ENCODE assay signal across 1 mouse cellular context in the genomic region with DNA sequence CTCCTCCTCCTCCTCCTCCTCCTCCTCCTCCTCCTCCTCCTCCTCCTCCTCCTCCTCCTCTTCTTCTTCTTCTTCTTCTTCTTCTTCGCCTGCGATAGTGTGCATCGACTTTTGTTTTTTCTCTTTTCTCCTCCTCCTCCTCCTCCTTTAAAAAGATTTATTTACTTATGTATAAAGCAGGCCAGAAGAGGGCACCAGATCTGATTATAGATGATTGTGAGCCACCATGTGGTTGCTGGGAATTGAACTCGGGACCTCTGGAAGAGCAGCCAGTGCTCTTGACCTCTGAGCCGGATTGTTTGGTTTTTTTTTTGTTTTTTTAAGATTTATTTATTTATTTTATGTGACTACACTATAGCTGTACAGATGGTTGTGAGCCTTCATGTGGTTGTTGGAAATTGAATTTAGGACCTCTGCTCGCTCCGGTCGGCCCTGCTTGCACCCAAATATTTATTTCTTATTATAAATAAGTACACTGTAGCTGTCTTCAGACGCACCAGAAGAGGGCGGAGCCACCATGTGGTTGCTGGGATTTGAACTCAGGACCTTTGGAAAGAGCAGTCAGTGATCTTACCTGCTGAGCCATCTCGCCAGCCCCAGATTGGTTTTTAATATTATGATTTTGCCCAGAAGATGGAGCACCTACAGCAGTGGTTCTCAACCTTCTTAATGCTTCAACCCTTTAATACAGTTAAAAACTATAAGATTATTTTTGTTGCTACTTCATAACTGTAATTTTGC. TPM values are rescaled to one million over a fixed set of nuclear protein-coding genes. Genes with fewer than 3 reads are reported as not detected.
"Had no signal": no experiment of that assay in that cellular context is flagged by ENCODE, and none has a peak within 500 bp of the region (broad histone marks: within the 10 kb centered on the region; RNA-seq: fewer than 3 reads in every experiment).

No protein-coding gene starts in this region.

RNA-seq across cellular contexts. Expression of a gene that starts 10.9 kb away (rescaled TPM):
- total RNA-seq: neutrophil, adult 5-6 weeks had no signal
